Mouse (Mus musculus): Measurements from ENCODE around the gene Psmb9.
"Not testable (repeated sequence)": the region's sequence is repeated elsewhere in the genome, so short reads cannot be mapped to it uniquely, and the experiment has no call there.

Gene Psmb9

GRCm38 (mm10) chr17:34187261-34187916, at the start of gene Psmb9, which contains the start of gene Tap1:
Gene Psmb9 (minus strand): TSS chr17:34187764.
Gene Tap1 (plus strand): TSS chr17:34187553.
- peak; percentile 93 for DNase-seq (ENCODE audit: extremely low spot score)

GRCm38 (mm10) chr17:34236691-34237090, 49.1 kb upstream of the Psmb9 start:
- no peak for DNase-seq (ENCODE audit: extremely low spot score)

- DNase-seq (ENCODE audit: extremely low spot score): peak; percentile 17
Observed at GRCm38 (mm10) chr17:34234926-34235325, 47.4 kb upstream of the Psmb9 start.

- DNase-seq (ENCODE audit: extremely low spot score): not testable (repeated sequence)
Observed at GRCm38 (mm10) chr17:34232021-34232420, 44.5 kb upstream of the Psmb9 start.

GRCm38 (mm10) chr17:34230971-34231370, 43.4 kb upstream of the Psmb9 start:
- not testable (repeated sequence) for DNase-seq (ENCODE audit: extremely low spot score)

GRCm38 (mm10) chr17:34225911-34226310, 38.3 kb upstream of the Psmb9 start:
- not testable (repeated sequence) for DNase-seq (ENCODE audit: extremely low spot score)

- no peak for DNase-seq (ENCODE audit: extremely low spot score)
Observed at GRCm38 (mm10) chr17:34225426-34225825, 37.9 kb upstream of the Psmb9 start.

GRCm38 (mm10) chr17:34224816-34225215, 37.3 kb upstream of the Psmb9 start:
- no peak for DNase-seq (ENCODE audit: extremely low spot score)

- DNase-seq (ENCODE audit: extremely low spot score): not testable (repeated sequence)
Observed at GRCm38 (mm10) chr17:34220401-34220800, 32.8 kb upstream of the Psmb9 start.

GRCm38 (mm10) chr17:34219801-34220200, 32.2 kb upstream of the Psmb9 start:
- DNase-seq (ENCODE audit: extremely low spot score): not testable (repeated sequence)

GRCm38 (mm10) chr17:34219096-34219495, 31.5 kb upstream of the Psmb9 start:
- not testable (repeated sequence) for DNase-seq (ENCODE audit: extremely low spot score)

GRCm38 (mm10) chr17:34218675-34219074, 31.1 kb upstream of the Psmb9 start:
- DNase-seq (ENCODE audit: extremely low spot score): no peak

GRCm38 (mm10) chr17:34217986-34218385, 30.4 kb upstream of the Psmb9 start:
- no peak for DNase-seq (ENCODE audit: extremely low spot score)

GRCm38 (mm10) chr17:34217216-34217928, 29.8 kb upstream of the Psmb9 start:
- DNase-seq (ENCODE audit: extremely low spot score): no peak

- DNase-seq (ENCODE audit: extremely low spot score): no peak
Observed at GRCm38 (mm10) chr17:34215176-34215575, 27.6 kb upstream of the Psmb9 start.

GRCm38 (mm10) chr17:34213936-34214335, 26.4 kb upstream of the Psmb9 start:
- DNase-seq (ENCODE audit: extremely low spot score): no peak

- DNase-seq (ENCODE audit: extremely low spot score): no peak
Observed at GRCm38 (mm10) chr17:34211746-34212365, 24.3 kb upstream of the Psmb9 start.

GRCm38 (mm10) chr17:34210599-34210998, 23.0 kb upstream of the Psmb9 start:
- no peak for DNase-seq (ENCODE audit: extremely low spot score)

- no peak for DNase-seq (ENCODE audit: extremely low spot score)
Observed at GRCm38 (mm10) chr17:34209680-34210079, 22.1 kb upstream of the Psmb9 start.

GRCm38 (mm10) chr17:34208421-34208820, 20.9 kb upstream of the Psmb9 start:
- DNase-seq (ENCODE audit: extremely low spot score): no peak

GRCm38 (mm10) chr17:34207866-34208265, 20.3 kb upstream of the Psmb9 start:
- DNase-seq (ENCODE audit: extremely low spot score): no peak

GRCm38 (mm10) chr17:34207456-34207855, 19.9 kb upstream of the Psmb9 start:
- DNase-seq (ENCODE audit: extremely low spot score): no peak

- DNase-seq (ENCODE audit: extremely low spot score): no peak
Observed at GRCm38 (mm10) chr17:34206731-34207130, 19.2 kb upstream of the Psmb9 start.
